Mouse (Mus musculus) olfactory bulb, adult 2 months (tissue): ENCODE data around the gene Arih2. TPM values are rescaled to one million over a fixed set of nuclear protein-coding genes. Genes with fewer than 3 reads are reported as not detected.
"Not testable (repeated sequence)": the region's sequence is repeated elsewhere in the genome, so short reads cannot be mapped to it uniquely, and the experiment has no call there.

Experiments
- H3K27ac ChIP-seq: fragments of 200-500 bp; 2 replicates; pipeline ENCODE4 v1.5.1; 2012; ENCODE audit warnings: low read depth, low read length; ENCODE audit not compliant: insufficient read depth
- H3K4me1 ChIP-seq: fragments of 200-500 bp; 2 replicates; pipeline ENCODE4 v1.6.1; 2012; ENCODE audit warnings: low read length; ENCODE audit not compliant: control insufficient read depth, insufficient read depth
- H3K4me3 ChIP-seq: fragments of 200-500 bp; 2 replicates; pipeline ENCODE4 v1.5.1; 2012; ENCODE audit warnings: mild to moderate bottlenecking, low read depth, low read length, moderate library complexity; ENCODE audit not compliant: insufficient read depth
- CTCF ChIP-seq: fragments of 200-500 bp; IDR thresholded peaks from 2 replicates; pipeline ENCODE4 v1.5.1; 2012; ENCODE audit warnings: low read depth, mild to moderate bottlenecking, low read length, moderate library complexity; ENCODE audit not compliant: insufficient read depth
- POLR2A ChIP-seq: fragments of 200-500 bp; IDR thresholded peaks from 2 replicates; pipeline ENCODE4 v1.6.1; 2012; ENCODE audit warnings: mild to moderate bottlenecking, low read depth, low read length, moderate library complexity; ENCODE audit not compliant: insufficient read depth
- WGBS: fragments of 180-500 bp; shearing (Covaris S2); methylation state at CpG from one replicate; pipeline ENCODE4 v1.1.7; 2018; 5-methylcytosine and 5-hydroxymethylcytosine counted together
- polyA plus RNA-seq: library from polyadenylated mRNA; stranded (reverse); fragments of >200 nt; gene quantifications from 2 replicates; pipeline ENCODE4 v1.2.4, GENCODE M21; 2012; ENCODE audit warnings: low replicate concordance; ENCODE audit not compliant: missing spikeins, insufficient read depth, insufficient read length

Arih2 gene
- polyA plus RNA-seq, 1 experiment: not detected

DNA sequence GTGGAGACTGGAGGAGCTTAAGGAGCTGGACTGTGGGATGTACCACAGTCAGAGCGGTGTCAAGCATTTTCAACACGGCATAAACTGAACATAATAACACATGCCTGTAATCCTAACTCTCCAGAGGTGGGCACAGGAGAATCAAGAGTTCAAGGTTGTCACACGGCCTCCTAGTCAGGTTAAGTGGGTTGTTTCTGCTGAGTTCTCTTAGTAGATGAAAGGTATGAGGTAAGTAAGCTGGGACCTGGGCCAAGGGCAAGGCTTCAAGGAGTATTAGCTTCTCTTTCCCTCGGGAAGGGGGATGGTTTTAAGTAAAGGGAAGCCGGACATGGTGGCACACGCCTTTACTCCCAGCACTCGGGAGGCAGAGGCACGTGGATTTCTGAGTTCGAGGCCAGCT, 39.3 kb upstream of the Arih2 start:
- TF ChIP-seq POLR2A: no peak
- no peak for TF ChIP-seq CTCF
- 76% methylated on average over 9 of the region's 9 CpGs for WGBS
- Histone ChIP-seq H3K4me3 (no peak overlapping the region), H3K27ac (no peak overlapping the region), H3K4me1 (0 out of 2 replicates have a peak, but pooled peaks cover 2% of the 10 kb centered on the region)

DNA sequence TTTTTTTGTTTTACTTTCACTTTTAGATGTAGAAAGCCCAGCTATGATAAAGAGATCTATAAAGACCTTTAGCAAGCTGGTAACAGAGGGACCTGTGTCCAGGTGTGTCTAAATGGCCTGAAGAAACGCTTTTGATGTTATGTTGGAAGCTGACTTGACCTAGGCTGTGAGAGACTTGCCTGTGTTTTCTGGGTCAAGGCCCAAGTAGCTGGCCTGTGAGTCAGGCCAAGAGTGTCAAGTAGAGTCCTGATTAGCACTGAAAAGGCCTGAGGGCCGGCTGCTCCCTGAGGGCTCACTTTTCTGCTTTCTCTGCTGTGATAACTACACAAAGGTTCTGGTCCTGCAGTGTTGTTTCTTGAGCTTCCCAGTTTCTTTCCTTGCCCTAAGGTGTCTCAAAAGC, 38.5 kb upstream of the Arih2 start:
- H3K27ac ChIP-seq: no peak overlapping the region
- 84% methylated on average over 2 of the region's 2 CpGs for WGBS
- H3K4me1 ChIP-seq: 0 out of 2 replicates have a peak, but pooled peaks cover 2% of the 10 kb centered on the region
- TF ChIP-seq POLR2A (no peak), CTCF (no peak)
- H3K4me3 ChIP-seq: no peak overlapping the region

DNA sequence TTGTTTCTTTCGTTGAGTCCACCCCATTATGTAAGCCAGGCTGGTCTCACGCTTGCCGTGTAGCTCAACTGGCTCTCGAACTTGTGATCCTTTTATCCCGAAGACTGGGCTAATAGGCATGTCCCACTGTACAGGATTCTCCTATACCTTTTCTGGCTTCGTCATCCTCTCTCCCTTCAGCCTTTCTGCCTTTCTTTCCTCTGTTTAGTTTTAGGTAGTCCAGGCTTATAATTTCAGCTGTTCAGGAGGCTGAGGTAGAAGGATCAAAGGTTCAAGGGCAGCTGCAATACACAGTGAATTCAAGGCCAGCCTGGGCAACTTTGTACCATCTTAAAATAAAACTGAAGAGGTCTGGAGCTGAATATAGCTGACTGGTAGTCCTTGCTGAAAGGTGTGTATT, 38.0 kb upstream of the Arih2 start:
- H3K4me1 ChIP-seq: 0 out of 2 replicates have a peak, but pooled peaks cover 2% of the 10 kb centered on the region
- no peak overlapping the region for H3K27ac ChIP-seq
- 88% methylated on average over 6 of the region's 6 CpGs for WGBS
- no peak for TF ChIP-seq CTCF
- TF ChIP-seq POLR2A: no peak
- H3K4me3 ChIP-seq: no peak overlapping the region

DNA sequence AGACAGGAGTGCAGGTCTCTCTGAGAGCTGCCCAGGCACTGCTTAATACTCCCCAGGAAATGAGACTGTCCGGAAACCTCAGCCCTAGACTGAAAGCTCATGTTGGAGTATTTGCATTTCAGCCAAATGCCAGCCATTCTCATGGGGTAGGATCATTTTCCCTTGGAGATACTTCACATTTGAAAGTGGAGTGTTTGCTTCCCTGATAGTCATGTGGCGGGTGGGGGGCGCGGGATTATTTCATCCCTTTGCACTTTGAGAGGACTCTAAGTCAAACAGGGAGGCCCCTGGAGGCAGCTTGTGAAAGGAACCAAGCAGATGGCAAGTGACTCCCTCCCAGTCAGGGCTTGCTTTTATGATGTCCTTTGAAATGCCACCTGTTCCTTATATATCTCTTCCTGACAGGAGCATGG, 37.3 kb upstream of the Arih2 start:
- Histone ChIP-seq H3K4me1 (0 out of 2 replicates have a peak, but pooled peaks cover 2% of the 10 kb centered on the region), H3K27ac (no peak overlapping the region), H3K4me3 (no peak overlapping the region)
- WGBS: 82% methylated on average over 4 of the region's 4 CpGs
- TF ChIP-seq CTCF (no peak), POLR2A (no peak)

DNA sequence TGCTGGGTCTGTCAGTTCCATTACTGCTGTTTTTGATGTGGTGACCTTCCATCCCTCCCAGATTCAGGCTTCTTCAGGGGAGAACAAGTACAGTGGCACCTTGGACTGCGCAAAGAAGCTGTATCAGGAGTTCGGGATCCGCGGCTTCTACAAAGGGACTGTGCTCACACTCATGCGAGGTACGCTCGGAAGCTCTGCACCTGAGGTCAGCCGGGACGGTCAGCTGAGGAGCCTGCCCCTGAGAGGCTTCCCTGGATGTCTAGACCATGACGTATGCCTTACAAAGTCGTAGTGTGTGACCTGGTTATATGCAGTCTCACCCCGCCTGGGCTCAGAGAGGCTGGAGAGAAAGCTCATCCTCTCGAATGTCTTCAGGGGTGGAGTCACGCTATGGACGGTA, 30.8 kb upstream of the Arih2 start:
- Histone ChIP-seq H3K27ac (no peak overlapping the region), H3K4me3 (no peak overlapping the region), H3K4me1 (no peaks in the 10 kb centered on the region)
- TF ChIP-seq CTCF (no peak), POLR2A (no peak)
- WGBS: 93% methylated on average over 15 of the region's 15 CpGs

DNA sequence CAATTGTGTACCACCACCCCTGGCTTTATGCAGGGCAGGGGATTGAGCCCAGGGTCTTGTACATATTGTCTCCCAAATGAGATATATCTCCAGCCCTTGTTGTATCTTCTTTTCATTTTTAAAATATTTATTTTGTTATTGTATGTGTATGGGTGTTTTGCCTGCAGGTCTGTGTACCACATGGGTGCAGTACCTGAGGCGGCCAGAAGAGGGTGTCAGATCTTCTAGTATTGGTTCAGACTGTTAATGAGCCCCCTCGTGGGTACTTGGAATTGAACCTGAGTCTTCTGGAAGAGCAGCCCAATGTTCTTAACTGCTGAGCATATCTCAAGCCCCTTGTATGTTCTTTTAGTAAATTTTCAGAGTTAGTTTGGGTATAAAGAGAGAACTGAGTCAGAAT, 24.0 kb upstream of the Arih2 start:
- Histone ChIP-seq H3K4me3 (no peak overlapping the region), H3K27ac (no peak overlapping the region), H3K4me1 (no peaks in the 10 kb centered on the region)
- 55% methylated on average over 2 of the region's 2 CpGs for WGBS
- TF ChIP-seq POLR2A: no peak
- no peak for TF ChIP-seq CTCF

DNA sequence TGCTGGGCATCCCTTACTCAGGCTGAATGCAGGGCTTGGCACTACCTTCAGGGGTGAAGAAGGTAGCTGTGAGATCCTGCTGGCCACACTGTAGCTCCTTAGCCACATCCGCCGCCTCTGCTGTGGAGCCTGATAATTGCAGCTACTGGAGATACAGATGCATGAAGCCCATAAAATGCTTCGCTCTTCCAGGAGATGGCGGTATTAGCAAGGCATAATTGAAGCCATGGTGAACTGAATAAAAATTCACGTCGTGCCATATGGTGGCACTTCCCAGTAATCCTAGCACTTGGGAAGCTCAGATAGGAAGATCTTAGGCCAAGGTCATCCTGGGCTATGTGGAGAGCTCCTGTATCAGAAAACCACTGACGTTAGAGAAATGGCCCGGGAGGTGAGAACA, 20.7 kb upstream of the Arih2 start:
- 55% methylated on average over 8 of the region's 8 CpGs for WGBS
- Histone ChIP-seq H3K4me3 (no peak overlapping the region), H3K27ac (no peak overlapping the region), H3K4me1 (no peaks in the 10 kb centered on the region)
- no peak for TF ChIP-seq CTCF
- no peak for TF ChIP-seq POLR2A

DNA sequence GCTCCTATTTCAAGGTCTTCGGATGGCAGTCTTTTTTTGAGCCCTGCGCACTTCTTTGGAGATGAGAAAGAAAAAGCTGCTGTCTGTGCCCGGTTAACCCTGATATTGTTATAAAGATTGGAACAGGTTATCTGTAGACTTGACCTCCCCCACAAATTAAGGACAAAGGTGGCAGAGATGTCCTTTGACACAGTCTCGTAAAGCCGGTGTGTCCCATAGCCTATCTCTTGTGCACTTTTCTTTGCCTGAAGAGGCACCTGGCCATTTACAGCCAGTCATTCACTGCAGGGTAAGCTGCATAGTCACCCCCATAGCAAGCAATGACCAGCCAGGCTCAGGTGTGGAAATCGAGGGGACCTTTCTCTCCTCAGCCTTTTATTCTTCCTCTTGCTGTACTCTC, 13.5 kb upstream of the Arih2 start:
- Histone ChIP-seq H3K27ac (no peak overlapping the region), H3K4me1 (peaks cover 6% of the 10 kb centered on the region), H3K4me3 (peak overlapping the region; percentile 89)
- 37% methylated on average over 6 of the region's 6 CpGs for WGBS
- TF ChIP-seq CTCF (no peak), POLR2A (no peak)

DNA sequence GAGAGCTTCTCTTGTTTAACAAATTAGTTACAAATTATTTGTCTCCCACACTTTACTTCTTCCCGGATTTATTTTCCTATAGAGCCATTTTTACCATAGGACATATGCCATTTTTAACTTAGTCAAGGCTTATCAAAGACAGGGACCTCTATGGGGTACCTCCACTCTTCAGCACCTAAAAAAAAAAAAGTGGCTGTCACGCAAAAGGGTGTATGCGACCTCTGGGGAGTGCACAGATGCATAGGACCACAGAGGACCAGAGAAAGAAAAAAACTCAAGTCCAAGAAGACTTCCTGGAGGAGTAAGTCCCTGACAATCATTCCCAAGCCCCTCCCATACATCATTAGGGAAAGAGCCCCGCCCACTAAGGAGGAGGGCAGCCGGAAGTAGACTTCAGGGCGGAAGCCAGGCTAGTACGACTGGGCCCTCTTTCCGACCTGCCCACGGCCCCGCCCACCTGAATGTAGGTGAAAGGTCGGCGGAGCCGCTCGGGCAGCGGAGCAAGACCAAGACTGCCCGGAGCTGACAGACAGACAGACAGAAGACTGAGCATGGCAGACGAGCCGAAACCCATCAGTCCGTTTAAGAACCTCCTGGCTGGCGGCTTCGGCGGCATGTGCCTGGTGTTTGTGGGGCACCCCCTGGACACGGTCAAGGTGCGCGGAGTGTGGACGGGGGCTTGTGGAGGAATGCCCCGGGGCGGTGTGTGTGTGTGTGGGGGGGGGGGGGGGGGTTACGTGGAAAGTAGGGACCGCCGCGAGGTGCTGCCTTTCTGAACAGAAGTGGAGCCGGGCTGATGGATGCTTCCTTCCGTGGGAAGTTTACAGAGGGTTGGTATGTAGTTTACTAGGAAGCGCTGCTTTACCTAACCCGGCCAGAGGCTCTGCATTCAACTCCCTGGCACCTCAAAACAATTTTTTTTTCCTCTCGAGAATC, 12.8 kb upstream of the Arih2 start, which contains the start of gene Slc25a20:
TSS of gene Slc25a20 (plus strand) at position 412 of the 936 bp plus-strand sequence.
- Histone ChIP-seq H3K4me1 (peaks cover 6% of the 10 kb centered on the region), H3K27ac (no peak within 1 kb of the TSS), H3K4me3 (peak within 1 kb of the TSS; percentile 89)
- TF ChIP-seq POLR2A: no peak
- TF ChIP-seq CTCF: no peak
- WGBS: 3% methylated on average over 33 of the region's 37 CpGs

DNA sequence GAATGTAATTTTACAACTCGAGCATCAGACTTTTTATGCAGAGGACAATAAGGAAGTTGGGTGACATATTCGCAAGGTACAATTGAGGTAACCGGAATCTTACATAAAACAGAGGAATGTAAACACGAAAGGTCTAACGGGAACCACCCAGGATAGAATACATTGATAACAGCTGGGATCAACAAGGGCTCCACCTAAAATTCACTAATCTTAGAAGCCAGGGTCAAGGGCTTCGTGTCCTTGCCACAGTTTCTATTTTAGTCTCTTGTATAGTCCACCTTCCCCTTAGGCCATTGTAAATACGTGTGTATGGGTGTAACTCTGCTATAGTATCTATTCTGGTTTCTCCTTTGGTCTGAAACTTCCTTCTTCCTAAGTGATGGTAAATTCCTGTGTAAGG, 6.7 kb upstream of the Arih2 start:
- H3K4me3 ChIP-seq, H3K27ac ChIP-seq, H3K4me1 ChIP-seq: not testable (repeated sequence)
- 87% methylated on average over 7 of the region's 7 CpGs for WGBS
